Mouse (Mus musculus) adrenal gland, adult 2 months (tissue): ENCODE results near the gene Oas1e. TPM values are rescaled to one million over a fixed set of nuclear protein-coding genes. Genes with fewer than 3 reads are reported as not detected.

Experiments used
- DNase-seq: peaks from one replicate; pipeline ENCODE4 v3.0.0; 2021
- polyA plus RNA-seq: library from polyadenylated mRNA; depleted of rRNA; stranded (reverse); fragments of >200 nt; gene quantifications from 2 replicates; pipeline ENCODE4 v1.2.3, GENCODE M21; 2012; rRNA removed
- total RNA-seq, 2 experiments: library from RNA; stranded (reverse); gene quantifications; 2 replicates each; pipeline ENCODE4 v1.2.3; 2021

The Oas1e gene
- total and polyA plus RNA-seq, 3 experiments = not detected

DNA sequence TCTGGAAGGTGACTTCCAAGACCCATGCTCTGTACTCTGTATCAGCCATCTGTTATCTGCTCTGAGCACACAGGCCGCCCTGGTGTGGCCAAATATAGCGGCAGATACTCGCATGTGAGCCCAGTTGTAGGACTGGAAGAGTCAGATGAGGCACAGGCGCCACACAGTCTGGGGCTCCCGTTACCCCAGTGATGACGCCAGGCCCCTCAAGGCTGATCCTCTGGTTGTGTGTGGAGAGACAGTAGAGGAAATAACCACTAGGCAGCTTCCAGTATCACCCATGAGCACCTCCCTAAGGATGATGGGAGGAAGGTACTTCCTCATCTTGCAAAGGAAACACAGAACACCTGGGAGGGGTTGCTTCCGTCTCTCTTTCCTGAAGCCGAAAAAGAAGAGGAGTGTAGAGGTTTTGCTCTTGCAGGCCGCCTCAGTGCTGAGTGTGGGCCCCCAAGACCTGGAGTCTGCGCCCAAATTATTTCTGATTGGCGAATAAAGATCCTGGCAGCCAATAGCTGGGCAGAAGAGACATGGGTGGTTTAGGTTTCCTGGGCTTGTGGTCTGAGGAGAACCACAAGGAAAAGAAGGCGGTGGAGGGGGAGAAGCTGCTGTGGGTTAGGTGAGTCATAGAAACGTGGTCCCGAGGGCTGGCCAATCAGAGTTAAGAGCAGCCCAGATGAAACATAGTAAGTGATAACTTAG is 19.9 kb downstream of the Oas1e start:
- DNase-seq = no peak

GRCm38 (mm10) chr5:120769396-120769795 is 25.9 kb downstream of the Oas1e start:
- DNase-seq = no peak

DNA sequence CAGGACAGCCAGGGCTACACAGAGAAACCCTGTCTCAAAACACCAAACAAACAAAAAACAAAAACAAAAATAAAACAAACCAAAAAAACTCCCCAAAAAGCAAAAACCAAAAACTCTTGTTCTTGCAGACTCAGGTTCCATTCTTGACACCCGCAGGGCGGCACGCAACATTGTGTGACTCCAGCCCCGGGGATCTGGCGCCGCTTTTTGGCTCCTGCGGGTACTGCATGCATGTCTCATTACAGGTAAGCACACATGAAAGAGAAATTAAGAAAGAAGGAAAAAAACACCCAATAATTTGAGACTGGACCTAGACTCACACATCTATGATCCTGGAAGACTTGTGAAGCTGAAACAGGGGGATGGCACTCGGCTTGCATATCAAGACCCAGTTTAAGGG is 30.3 kb downstream of the Oas1e start:
- no peak for DNase-seq

- DNase-seq = peak; percentile 27
Observed at GRCm38 (mm10) chr5:120761901-120762300, 33.4 kb downstream of the Oas1e start.

GRCm38 (mm10) chr5:120754215-120754614 is 41.1 kb downstream of the Oas1e start:
- DNase-seq = no peak

DNA sequence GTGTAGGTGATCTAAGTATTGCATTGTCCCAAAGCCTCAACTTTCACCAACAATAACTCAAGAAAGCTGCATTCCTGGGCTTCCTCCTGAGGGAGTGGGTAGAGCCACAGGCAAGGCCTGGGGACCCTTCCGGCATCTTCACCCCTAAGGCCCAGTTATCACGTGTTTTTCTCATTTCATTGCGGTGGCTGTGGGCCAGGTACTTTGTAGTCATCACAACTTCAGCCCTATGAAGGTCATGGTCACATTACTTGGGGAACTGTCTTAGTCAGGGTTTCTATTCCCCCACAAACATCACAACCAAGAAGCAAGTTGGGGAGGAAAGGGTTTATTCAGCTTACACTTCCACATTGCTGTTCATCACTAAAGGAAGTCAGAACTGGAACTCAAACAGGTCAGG is 42.5 kb downstream of the Oas1e start:
- DNase-seq = peak; percentile 61

- DNase-seq = no peak
Observed at GRCm38 (mm10) chr5:120751206-120751605, 44.1 kb downstream of the Oas1e start.

GRCm38 (mm10) chr5:120749688-120750087 is 45.6 kb downstream of the Oas1e start, which contains the start of gene Oas2:
TSS of gene Oas2 (minus strand) at chr5:120749853.
- peak; percentile 14 for DNase-seq

- DNase-seq = peak; percentile 43
Observed at GRCm38 (mm10) chr5:120746451-120746850, 48.9 kb downstream of the Oas1e start.

- DNase-seq = peak; percentile 35
Observed at GRCm38 (mm10) chr5:120742125-120742524, 53.2 kb downstream of the Oas1e start.

Other genes starting within 250 kb of the Oas1e start
- 10 to 100 TPM; 38.1 to 51.3 TPM for gene Tpcn1, start 206.9 kb downstream of the Oas1e start, total RNA-seq
- gene Tpcn1, start 206.9 kb downstream of the Oas1e start, polyA plus RNA-seq = 48.9 and 59.8 TPM in 2 replicates
- under 1 TPM; 0.29 to 0.55 TPM for gene Iqcd, start 206.5 kb downstream of the Oas1e start, total RNA-seq
- 0.29 and 0.49 TPM in 2 replicates for gene Iqcd, start 206.5 kb downstream of the Oas1e start, polyA plus RNA-seq
- 10 to 100 TPM; 11.6 to 22.7 TPM for gene Rita1, start 182.9 kb downstream of the Oas1e start, total RNA-seq
- gene Rita1, start 182.9 kb downstream of the Oas1e start, polyA plus RNA-seq = 32.5 and 33.5 TPM in 2 replicates
- 10 to 100 TPM; 46.8 to 49.5 TPM for gene Ddx54, start 182.8 kb downstream of the Oas1e start, total RNA-seq
- gene Ddx54, start 182.8 kb downstream of the Oas1e start, polyA plus RNA-seq = 42.7 and 49.6 TPM in 2 replicates
- 1 to 10 TPM in 1 of 2 experiments, not detected in 1; 1.6 TPM for gene Cfap73, start 161.3 kb downstream of the Oas1e start, total RNA-seq
- not detected in 2 replicates for gene Cfap73, start 161.3 kb downstream of the Oas1e start, polyA plus RNA-seq
- 10 to 100 TPM in 1 of 2 experiments, 1 to 10 TPM in 1; 4.6 to 16.1 TPM for gene Rasal1, start 146.7 kb downstream of the Oas1e start, total RNA-seq
- gene Rasal1, start 146.7 kb downstream of the Oas1e start, polyA plus RNA-seq = 19.0 and 19.2 TPM in 2 replicates
- gene Dtx1, start 83.6 kb downstream of the Oas1e start, total RNA-seq = 10 to 100 TPM; 12.8 to 13.4 TPM
- 28.5 and 28.6 TPM in 2 replicates for gene Dtx1, start 83.6 kb downstream of the Oas1e start, polyA plus RNA-seq
- gene Oas2, start 45.7 kb downstream of the Oas1e start, total RNA-seq = under 1 TPM; 0.55 to 0.92 TPM
- 3.5 and 3.7 TPM in 2 replicates for gene Oas2, start 45.7 kb downstream of the Oas1e start, polyA plus RNA-seq
- gene Oas3, start 17.9 kb downstream of the Oas1e start, total RNA-seq = under 1 TPM; 0.31 to 0.72 TPM
- 1.5 and 1.6 TPM in 2 replicates for gene Oas3, start 17.9 kb downstream of the Oas1e start, polyA plus RNA-seq
- under 1 TPM; 0.49 to 0.97 TPM for gene Oas1c, start 17.0 kb upstream of the Oas1e start, total RNA-seq
- 1.0 and 2.8 TPM in 2 replicates for gene Oas1c, start 17.0 kb upstream of the Oas1e start, polyA plus RNA-seq
- gene Oas1f, start 51.8 kb upstream of the Oas1e start, total RNA-seq = not detected
- not detected in 2 replicates for gene Oas1f, start 51.8 kb upstream of the Oas1e start, polyA plus RNA-seq
- not detected for gene Oas1h, start 65.9 kb upstream of the Oas1e start, total RNA-seq
- not detected in 2 replicates for gene Oas1h, start 65.9 kb upstream of the Oas1e start, polyA plus RNA-seq
- gene Oas1g, start 92.1 kb upstream of the Oas1e start, total RNA-seq = 1 to 10 TPM in 1 of 2 experiments, under 1 TPM in 1; 0.66 to 1.1 TPM
- gene Oas1g, start 92.1 kb upstream of the Oas1e start, polyA plus RNA-seq = 2.5 and 2.7 TPM in 2 replicates
- gene Oas1a, start 112.0 kb upstream of the Oas1e start, total RNA-seq = 1 to 10 TPM; 3.2 to 3.6 TPM
- gene Oas1a, start 112.0 kb upstream of the Oas1e start, polyA plus RNA-seq = 8.5 and 8.9 TPM in 2 replicates
- gene Oas1d, start 119.0 kb upstream of the Oas1e start, total RNA-seq = not detected
- not detected in 2 replicates for gene Oas1d, start 119.0 kb upstream of the Oas1e start, polyA plus RNA-seq
- gene Rph3a, start 214.6 kb upstream of the Oas1e start, total RNA-seq = 1 to 10 TPM; 3.7 to 4.6 TPM
- 2.4 and 3.5 TPM in 2 replicates for gene Rph3a, start 214.6 kb upstream of the Oas1e start, polyA plus RNA-seq